Mouse (Mus musculus) neural tube, embryonic 10.5 days (tissue): ENCODE results near the gene Gipc2.
"Not testable (repeated sequence)": the region's sequence is repeated elsewhere in the genome, so short reads cannot be mapped to it uniquely, and the experiment has no call there.

Experiments used
- DNase-seq: peaks from one replicate; pipeline ENCODE4 v3.0.0-alpha.2; 2017; ENCODE audit warnings: low spot score; ENCODE audit errors: extremely low spot score

Gene Gipc2

GRCm38 (mm10) chr3:152166099-152166423 is at the start of gene Gipc2:
TSS of gene Gipc2 (minus strand) at chr3:152166230.
- DNase-seq = no peak

- no peak for DNase-seq
Observed at GRCm38 (mm10) chr3:152213416-152213815, 47.4 kb upstream of the Gipc2 start.

GRCm38 (mm10) chr3:152211731-152212279 is 45.8 kb upstream of the Gipc2 start:
- no peak for DNase-seq

- DNase-seq = peak; percentile 82
Observed at GRCm38 (mm10) chr3:152210728-152211391, 44.8 kb upstream of the Gipc2 start.

- DNase-seq = peak; percentile 99
Observed at GRCm38 (mm10) chr3:152209967-152210634, 44.1 kb upstream of the Gipc2 start, which contains the start of the genes Dnajb4 and Fubp1. TSS of gene Dnajb4 (minus strand) at chr3:152210302. TSS of gene Fubp1 (plus strand) at chr3:152210422.

- DNase-seq = no peak
Observed at GRCm38 (mm10) chr3:152209177-152209966, 43.3 kb upstream of the Gipc2 start.

GRCm38 (mm10) chr3:152208096-152208885 is 42.3 kb upstream of the Gipc2 start:
- no peak for DNase-seq

- no peak for DNase-seq
Observed at GRCm38 (mm10) chr3:152207156-152207555, 41.1 kb upstream of the Gipc2 start.

- no peak for DNase-seq
Observed at GRCm38 (mm10) chr3:152204577-152204976, 38.5 kb upstream of the Gipc2 start.

- DNase-seq = no peak
Observed at GRCm38 (mm10) chr3:152203996-152204395, 38.0 kb upstream of the Gipc2 start.

GRCm38 (mm10) chr3:152203411-152203810 is 37.4 kb upstream of the Gipc2 start:
- no peak for DNase-seq

- DNase-seq = no peak
Observed at GRCm38 (mm10) chr3:152202942-152203341, 36.9 kb upstream of the Gipc2 start.

GRCm38 (mm10) chr3:152201651-152202050 is 35.6 kb upstream of the Gipc2 start:
- DNase-seq = no peak

GRCm38 (mm10) chr3:152201181-152201580 is 35.2 kb upstream of the Gipc2 start:
- DNase-seq = no peak

GRCm38 (mm10) chr3:152199125-152199524 is 33.1 kb upstream of the Gipc2 start:
- DNase-seq = no peak

GRCm38 (mm10) chr3:152197246-152197645 is 31.2 kb upstream of the Gipc2 start:
- DNase-seq = not testable (repeated sequence)

- peak; percentile 71 for DNase-seq
Observed at GRCm38 (mm10) chr3:152193635-152194097, 27.6 kb upstream of the Gipc2 start.

- no peak for DNase-seq
Observed at GRCm38 (mm10) chr3:152193177-152193576, 27.1 kb upstream of the Gipc2 start.

- DNase-seq = no peak
Observed at GRCm38 (mm10) chr3:152192238-152192931, 26.4 kb upstream of the Gipc2 start.

- peak; percentile 37 for DNase-seq
Observed at GRCm38 (mm10) chr3:152191791-152192237, 25.8 kb upstream of the Gipc2 start.
